Mouse (Mus musculus) thymus, postnatal 10 days (tissue): ENCODE measurements around the gene Ovol3.
"Not testable (repeated sequence)": the region's sequence is repeated elsewhere in the genome, so short reads cannot be mapped to it uniquely, and the experiment has no call there.

Experiments used
- DNase-seq, 2 experiments: peaks; one replicate each; pipeline ENCODE4 v3.0.0; 2021; ENCODE audit warnings: low spot score in 2 of 2

Ovol3 gene

DNA sequence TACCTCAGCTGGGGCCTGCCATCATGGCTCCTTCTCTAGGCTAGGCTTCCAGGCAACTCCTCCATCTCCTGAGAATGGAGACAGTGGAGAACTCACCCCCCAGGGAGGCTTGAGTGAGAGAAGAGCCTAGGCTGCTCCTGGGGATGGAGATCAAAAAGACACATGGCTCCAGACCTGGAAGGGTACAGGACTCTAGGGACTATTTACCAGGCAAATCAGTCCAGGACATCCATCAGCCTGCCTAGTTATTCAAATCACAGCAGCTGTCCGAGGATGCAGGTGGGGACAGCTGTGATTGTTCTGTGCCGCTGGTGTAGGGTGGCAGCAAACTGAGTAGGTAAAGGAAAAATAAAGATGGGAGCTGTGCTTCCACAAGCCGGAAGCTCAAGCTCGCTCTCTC is at the start of gene Ovol3:
TSS of gene Ovol3 (minus strand) at position 101 of the 400 bp plus-strand sequence.
- no peak for DNase-seq

DNA sequence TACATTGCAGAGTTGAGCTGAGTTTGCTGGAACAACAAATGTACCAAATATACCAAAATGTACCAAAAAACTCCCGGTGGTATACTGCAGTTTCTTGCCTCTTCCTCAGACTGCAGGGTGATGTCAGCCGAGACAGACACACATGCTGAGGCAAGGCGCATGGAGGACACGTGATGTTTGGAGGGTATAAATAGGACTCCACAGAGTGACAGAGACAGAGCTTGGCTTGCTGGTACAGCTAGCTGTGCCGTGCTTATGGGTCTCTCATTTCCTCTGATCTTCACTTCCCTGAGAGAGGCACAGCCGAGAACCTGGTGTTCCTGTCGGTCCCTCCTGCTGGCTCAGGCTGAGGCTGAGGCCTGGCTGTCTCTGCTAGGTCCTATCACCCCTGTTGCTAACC is 47.2 kb upstream of the Ovol3 start:
- DNase-seq, result no peak

DNA sequence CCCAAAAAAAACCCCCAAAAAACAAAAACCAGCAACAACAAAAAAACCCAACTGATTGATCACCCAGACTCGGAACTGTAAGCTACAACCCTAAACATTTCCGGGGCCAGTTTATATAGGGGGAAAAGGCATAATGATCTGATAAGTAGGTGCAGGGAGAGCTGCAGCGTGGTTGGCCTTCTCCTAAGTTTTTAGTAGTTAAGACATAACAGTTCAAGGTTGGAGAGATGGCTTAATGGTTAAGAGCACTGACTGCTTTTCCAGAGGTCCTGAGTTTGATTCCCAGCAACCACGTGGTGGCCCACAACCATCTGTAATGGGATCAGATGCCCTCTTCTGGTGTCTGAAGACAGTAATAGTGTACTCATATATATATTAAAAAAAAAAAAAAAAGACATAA is 46.0 kb upstream of the Ovol3 start:
- DNase-seq, result no peak

DNA sequence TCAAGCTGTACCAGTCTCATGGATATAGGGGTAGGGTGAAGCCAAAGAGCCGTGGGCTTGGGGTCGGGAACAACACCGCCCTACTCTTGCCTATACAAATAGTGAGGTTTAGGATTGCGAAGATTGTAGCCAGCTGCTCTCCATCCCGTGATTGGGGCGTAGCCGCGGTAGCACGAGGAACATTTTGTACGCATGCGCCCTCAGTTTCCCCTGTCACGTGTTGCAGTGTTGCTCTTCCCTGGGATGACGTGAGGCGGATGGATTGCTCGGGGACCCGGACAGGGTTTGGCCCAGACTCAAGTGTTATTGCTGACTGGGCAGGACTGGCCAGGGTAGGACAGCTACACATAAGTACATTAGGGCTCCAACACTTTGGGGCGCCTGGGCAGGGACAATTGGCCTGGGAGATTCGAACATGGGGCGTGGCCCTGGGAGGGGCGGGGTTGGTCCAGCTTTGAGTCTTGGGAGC is 45.2 kb upstream of the Ovol3 start:
- peak; percentile 64 to 66 for DNase-seq

DNA sequence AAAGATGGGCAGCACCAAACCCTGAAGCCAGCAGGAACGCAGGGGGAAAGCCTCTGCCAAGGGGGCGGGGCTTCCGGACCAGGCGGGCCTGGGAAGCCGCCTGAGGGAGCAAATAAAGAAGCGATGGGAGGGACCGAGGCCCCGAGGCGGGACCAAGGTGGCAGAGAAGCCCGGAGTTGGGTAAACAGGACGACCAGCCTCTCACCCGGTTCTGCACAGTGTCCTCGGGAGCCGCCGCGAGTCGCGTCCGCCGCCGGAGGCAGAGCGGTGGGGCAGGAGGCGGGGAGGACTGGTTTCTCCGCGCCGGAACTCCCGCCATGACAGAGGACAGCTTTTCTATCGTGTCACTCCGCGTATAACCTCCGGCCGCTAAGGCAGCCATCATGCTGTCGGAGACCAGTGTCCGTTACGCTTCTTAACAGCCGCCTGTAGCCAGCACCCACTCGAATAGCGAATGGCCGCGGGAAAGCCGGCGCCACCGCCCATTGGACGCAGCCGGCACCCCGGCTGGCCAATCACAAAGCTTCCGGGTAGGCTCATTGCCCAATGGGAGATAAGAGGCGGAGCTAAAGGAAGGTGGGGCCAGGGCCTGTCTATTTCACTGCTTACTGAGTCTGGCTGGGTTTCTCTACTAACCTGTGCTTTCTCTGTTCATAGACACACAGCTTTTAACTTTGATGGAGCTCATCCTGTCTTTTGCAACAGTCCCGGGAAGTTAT is 44.6 kb upstream of the Ovol3 start, which contains the start of the genes Thap8 and Wdr62:
TSS of gene Thap8 (plus strand) at position 144 of the 719 bp plus-strand sequence.
TSS of gene Wdr62 (minus strand) at position 469 of the 719 bp plus-strand sequence.
- DNase-seq, result peak; percentile 87 to 89

DNA sequence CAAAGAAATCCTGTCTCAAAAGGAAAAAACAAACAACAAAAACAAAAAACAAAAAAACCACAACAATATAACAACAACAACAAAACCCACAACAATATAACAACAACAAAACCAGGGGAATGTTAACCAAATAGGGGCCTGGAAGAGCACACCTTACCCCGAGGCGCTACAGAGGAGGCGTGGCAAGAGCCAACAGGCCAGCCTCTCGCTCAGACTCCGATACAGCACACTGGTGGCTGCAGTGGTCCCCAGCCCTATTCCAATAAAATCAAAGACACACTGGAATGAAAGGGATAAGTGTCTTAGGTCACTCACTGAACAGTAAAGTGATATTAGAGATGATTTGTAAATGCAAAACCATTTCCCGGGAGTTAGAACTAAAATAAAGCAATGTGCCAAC is 44.0 kb upstream of the Ovol3 start:
- DNase-seq, result no peak

DNA sequence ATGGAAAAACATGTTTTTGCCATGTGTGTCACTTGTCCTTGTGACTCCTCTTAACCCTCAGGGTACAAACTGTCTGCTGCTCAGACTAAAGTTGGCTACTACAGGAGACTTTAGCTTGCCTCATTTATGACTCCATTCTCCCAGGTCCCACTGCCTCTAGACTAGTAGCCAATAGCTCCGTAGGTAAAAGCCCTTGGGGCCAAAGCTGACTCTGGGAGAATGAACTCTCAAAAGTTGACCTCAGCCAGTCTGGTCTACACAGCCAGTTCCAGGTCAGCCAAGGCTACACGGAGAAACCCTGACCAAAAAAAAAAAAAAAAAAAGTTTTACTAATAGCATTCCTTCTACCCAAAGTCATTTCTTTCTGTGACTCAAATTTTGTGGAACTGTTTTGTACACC is 43.4 kb upstream of the Ovol3 start:
- DNase-seq, result no peak

DNA sequence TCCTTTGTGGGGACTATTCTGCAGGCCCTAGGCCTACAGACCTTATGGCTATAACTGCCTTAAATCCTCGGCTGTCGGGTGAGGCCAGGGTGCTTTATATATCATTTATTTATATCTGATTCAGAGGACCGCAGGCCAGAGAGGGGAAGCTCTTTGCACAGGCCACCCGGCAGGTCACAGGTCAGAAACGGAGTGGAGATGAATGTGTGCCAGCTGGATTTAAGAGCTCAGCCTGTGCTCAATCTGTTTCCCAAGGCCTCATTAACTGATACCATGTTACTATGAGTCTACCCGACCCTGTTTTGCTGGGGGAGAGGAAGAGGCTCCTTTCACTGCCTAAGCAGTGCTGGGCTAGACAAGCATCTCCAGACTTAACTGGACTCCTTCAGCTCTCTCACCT is 38.9 kb upstream of the Ovol3 start:
- no peak for DNase-seq

DNA sequence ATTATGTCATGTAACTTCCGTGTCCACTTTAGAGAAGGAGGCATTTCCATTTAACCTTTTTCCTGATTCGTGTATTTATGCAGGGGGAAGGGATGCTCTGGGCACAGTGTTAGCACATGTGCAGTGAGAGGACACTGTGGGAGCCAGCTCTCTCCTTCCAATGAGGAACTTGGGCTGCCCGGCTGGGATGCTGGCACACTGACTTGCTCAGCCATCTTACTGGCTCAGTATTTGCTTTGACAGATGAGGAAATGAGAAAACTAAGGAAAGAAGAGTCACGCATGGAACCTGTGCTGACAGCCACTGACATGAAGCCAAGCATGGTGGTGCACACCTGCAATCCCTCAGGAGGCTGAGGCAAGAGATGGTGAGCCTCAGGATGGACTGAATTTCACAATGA is 34.1 kb upstream of the Ovol3 start:
- DNase-seq, result no peak

DNA sequence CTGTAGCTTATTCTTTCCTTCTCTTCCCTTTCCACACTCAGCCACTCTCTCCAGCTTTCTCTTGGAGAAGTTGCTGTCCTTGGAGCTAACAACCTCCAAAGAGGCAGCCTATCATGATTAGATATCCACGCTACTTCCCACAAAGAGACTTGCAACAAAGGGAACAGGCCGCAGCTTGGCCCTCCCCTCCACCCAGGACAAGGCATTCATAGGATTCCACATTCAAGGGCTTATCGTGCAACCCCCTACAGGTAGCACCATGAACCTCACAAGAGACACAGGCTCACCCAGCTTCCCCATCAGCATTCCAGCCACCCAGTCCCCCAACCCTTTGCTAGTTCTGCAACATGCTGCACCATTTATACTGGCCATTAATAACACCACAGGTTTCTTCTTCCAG is 31.3 kb upstream of the Ovol3 start:
- DNase-seq, result no peak

DNA sequence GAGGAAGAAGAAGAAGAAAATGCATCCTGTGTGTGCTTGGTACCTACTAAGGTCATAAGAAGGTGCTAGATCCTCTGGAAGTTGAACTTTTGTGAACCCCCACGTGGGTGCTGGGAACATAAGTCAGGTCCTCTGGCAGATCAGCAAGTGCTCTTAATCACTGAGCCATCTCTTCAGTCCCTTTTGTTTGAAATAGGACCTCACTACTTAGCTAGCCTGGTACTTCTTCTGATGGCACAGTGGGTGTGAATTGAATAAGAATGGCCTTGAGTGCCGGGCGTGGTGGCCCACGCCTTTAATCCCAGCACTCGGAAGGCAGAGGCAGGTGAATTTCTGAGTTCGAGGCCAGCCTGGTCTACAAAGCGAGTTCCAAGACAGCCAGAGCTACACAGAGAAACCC is 30.4 kb upstream of the Ovol3 start:
- no peak for DNase-seq

DNA sequence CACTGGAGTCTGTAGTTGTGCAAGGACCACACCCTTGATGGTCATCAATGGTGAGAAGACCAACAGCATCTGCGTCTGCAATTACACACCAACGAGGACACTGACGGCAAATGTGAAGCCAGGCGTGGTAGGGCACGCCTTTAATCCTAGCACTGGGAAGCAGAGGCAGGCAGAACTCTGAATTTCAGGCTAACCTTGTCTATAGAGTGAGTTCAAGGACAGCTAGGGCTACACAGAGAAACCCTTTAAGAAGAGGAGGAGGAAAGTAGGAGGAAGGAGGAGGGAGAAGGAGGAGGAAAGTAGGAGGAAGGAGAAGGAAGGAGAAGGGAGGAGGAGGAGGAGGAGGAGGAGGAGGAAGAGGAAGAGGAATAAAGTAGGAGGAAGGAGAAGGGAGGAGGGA is 30.0 kb upstream of the Ovol3 start:
- DNase-seq, result no peak

DNA sequence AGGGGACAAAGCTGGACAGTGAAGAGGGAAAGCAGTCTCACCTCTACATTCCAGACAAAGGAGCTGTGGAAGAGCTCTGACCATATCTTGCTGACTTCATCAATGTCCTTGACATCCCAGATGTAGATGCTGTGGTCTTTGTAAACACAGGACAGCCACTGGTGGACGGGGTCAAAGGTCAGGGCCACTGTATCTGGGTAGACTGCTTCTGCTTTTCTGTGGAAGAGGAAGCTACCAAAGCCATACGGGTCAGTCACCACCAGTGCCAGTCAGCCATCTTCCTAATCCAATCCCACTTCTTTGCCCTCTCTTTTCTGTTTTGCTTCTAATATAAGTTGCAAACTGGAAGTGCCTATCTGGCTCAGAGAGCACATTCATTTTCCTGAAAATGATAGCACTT is 29.5 kb upstream of the Ovol3 start:
- no peak for DNase-seq

DNA sequence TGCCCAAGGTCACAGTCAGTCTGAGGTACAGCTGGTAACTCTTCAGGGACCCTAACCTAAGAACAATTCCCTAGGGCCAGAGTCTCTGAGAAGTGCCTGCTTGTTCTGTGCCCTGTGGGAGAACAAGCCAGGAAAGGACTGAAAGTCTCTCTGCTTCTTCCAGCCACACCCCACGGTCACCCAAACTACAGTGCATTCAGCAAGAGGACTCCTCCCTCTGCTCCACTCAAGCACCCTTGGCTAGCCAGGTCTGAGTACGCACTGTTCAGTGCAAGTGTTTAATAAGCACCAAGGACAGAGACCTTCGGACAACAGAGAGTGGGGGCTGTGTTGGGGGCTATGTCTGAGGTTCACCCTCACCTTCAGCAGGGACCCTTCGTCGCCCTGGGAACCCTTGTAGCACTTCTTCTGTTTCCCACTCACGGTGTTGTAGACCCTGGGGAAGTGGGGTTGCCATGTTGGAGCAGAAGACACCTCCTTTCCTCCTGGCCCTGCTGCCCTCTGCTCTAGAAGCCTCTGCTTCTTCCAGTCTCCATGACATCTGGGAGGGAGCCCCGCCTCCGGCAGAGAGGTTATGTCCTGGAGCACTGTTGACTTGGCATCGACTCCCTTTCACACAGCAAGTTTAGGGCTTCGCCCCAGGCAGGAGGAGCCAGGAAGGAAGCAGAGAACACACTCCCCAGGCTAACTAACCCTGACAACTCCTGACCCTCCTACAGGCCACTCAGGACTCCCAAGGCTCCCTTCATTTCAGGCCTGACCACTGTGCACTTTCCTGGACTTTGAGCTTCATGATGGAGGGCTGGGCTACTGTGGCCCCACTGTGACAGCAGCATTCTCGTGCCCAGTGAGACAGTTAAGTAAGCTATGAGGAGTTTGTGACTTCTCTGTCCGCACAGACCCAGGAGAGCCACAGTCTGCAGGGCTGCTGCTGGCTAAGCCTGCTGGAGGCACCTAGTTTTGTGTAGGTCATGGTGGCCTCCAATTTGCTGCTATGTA is 16.7 kb upstream of the Ovol3 start:
- DNase-seq, result no peak

DNA sequence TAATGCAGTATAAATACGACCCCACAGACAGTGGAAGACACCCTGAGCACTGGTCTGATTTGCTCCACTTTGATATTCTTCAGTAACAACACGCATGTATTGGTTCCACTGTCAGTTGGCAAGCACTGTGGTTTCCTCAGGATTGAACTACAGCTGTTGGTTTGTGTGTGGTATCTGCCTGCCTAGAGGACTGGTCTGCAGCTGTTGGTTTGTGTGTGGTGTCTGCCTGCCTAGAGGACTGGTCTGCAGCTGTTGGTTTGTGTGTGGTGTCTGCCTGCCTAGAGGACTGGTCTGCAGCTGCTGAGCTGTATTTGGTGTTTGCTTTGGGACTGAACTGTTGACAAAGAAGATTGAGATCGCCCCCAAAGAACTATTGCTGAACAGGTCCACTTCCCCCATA is 1.8 kb upstream of the Ovol3 start:
- DNase-seq, result not testable (repeated sequence)

DNA sequence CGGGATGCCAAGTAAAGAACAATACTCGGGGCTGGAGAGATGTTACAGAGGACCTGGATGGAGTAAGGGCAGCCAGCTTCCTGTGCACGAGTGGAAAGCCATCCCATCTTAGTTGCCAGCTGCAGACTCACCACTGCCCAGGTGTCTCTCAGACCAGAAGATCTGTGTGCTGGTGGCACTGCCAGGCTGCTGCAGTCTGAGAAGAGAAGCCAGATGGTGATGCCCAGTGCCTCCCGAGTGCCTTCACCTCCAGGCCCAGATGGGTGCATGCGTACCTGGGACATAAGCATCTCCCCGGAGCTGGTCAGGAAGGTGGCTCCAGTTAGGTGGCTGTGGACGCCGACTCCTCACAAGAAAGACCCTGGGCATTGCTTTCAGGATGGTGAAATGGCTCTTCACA is 434 bp downstream of the Ovol3 start:
- DNase-seq, result no peak

DNA sequence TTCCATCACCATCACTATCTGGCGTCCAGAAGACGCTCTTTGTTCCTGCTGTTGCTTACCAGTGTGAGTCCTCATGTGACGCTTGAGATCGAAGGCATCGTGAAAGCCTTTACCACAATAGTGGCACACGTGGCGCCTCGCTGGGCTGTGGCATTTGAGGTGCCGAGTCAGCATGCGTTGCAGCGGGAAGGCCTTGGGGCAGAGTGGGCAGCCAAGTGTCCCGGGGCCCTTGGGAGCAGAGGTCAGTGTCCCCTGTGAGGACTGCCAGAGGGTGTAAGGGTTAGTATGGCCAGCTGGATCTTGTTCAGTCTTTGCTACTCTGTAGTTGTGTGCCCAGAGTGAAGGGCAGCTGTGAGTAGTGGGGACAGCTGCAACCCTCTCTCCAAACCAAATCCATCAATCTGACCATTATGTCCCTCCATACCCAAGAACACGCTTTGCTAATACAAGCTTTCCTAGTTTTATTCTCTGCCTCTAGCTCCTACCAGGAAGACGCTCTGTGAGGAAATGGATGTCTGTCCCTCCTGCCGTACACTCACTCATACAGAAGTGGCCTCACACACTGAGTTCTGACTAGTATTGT is 1.2 kb downstream of the Ovol3 start:
- DNase-seq, result no peak

DNA sequence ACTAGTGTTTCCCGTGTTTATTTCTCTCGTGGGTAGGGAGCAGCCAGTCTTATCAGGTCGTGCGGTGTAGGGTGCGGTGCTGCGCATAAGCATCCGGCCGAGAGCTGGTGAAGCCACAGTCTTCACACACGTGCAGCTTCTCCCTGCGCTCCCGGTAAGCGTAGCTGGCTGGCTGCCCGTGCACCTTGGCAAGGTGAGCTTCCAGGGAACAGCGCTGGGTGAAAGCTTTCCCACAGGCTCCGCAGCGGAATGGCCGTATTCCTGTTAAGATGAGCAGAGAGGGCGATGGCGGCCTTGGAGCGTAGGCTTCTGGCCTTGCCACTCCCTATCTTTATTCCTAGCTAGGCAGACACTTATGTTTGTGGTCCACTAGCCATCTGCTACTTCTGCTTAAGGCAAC is 2.1 kb downstream of the Ovol3 start:
- no peak for DNase-seq

DNA sequence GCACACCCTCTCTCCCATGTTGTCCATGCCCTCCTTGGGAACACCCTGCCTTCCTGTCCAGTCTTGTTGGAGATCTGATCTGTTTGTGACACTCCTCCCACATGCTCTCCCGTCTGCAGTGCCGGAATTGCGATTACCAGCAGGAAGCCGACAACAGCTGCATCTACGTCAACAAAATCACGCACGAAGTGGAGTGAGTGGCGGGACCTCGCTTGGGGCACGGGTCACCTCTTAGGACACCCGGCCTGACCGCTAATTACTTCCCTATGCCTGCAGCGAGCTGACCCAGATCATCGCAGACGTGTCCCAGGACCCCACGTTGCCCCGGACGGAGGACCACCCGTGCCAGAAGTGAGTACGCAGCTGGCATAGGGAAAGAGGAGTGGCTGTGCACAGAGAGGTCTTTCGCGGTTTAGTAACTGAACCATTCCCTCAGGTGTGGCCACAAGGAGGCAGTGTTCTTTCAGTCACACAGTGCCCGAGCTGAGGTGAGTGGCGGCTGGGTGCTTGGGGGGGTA is 2.8 kb downstream of the Ovol3 start:
- DNase-seq, result peak; percentile 53 to 66

DNA sequence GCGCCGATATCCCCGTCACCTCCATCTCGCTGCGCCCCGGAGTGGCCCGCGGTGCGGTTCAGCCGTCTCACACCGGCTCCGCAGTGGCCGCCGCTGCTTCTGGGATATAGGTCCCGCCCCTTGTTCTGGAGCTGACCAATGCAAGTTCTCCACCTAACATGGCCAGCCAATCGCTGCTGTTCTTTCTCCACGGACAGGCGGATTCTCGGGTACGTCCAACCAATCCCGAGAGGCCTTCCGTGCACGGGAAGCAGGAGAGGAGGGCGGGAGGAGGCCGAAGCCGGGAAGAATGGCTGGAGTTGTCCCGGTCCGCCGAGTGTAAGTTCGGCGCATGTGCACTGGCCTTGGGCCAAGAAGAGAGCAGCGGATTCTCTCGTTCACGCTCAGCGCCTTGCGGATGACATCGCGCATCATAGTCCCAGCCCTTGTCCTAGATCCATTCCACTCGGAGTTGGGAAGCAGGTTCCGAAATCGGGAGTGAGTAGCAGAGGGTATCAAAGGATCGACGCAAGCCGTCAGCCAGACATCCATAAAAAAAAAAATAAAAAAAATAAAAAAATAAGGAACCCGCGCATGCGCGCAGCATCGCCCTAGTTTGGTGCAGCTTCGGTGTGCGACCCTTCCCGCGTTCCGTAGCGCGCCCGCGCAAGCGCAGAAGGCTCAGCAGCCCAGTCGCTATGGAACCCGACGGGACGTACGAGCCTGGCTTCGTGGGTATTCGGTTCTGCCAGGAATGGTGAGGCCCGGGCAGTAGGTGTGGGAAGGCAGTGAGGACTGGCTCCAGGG is 3.7 kb downstream of the Ovol3 start, which contains the start of the genes Polr2i and Tbcb:
TSS of gene Polr2i (plus strand) at position 280 of the 786 bp plus-strand sequence.
TSS of gene Tbcb (minus strand) at position 604 of the 786 bp plus-strand sequence.
- peak; percentile 93 to 95 for DNase-seq

DNA sequence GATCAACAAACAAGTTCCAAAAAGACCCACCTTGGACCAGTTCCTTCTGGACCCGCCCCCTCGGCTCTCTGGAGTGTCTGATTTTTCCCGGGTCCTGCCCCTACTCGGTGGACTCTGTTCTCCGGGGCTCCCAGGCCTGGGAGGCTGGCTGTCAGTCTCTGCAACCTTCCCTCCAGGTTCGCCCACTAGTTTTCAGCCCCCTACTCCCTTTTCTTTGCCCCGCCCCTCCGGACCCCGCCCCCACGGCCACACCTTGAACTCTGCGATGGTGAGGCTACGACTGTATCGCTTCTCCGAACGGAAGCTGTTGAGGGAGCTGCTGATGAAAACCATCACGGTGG is 4.2 kb downstream of the Ovol3 start:
- no peak for DNase-seq
